Mouse (Mus musculus): ENCODE data around the gene Rab11fip5. TPM values are rescaled to one million over a fixed set of nuclear protein-coding genes. Genes with fewer than 3 reads are reported as not detected.
A peak's percentile ranks its signal among the peaks of the same experiment; 100 is the strongest.

Gene Rab11fip5
- polyA plus RNA-seq, 1 experiment from 2014 or later, result 9.0 TPM

GRCm38 (mm10) chr6:85382791-85383190, 8.4 kb upstream of the Rab11fip5 start:
- Histone ChIP-seq H3K4me1 (peaks cover 25% of the 10 kb centered on the region), H3K27me3 (ENCODE audit: insufficient read depth, poor library complexity, severe bottlenecking) (peaks cover 26% of the 10 kb centered on the region), H3K36me3 (no peaks in the 10 kb centered on the region), H3K9me3 (no peaks in the 10 kb centered on the region), H3K4me3 (no peak overlapping the region), H3K27ac (no peak overlapping the region)
- WGBS, result 70% methylated on average over 2 of the region's 2 CpGs
- no peak for DNase-seq (ENCODE audit: low spot score)

GRCm38 (mm10) chr6:85381648-85382020, 7.2 kb upstream of the Rab11fip5 start:
- 67% methylated on average over 10 of the region's 10 CpGs for WGBS
- no peak for DNase-seq (ENCODE audit: low spot score)
- no peaks in the 10 kb centered on the region for H3K36me3 ChIP-seq

GRCm38 (mm10) chr6:85380901-85381647, 6.6 kb upstream of the Rab11fip5 start:
- H3K36me3 ChIP-seq, result no peaks in the 10 kb centered on the region
- H3K4me3 ChIP-seq, result peak overlapping the region; percentile 45
- H3K9me3 ChIP-seq, result no peaks in the 10 kb centered on the region
- H3K27me3 ChIP-seq (ENCODE audit: insufficient read depth, poor library complexity, severe bottlenecking), result peaks cover 15% of the 10 kb centered on the region
- no peak for DNase-seq (ENCODE audit: low spot score)
- H3K4me1 ChIP-seq, result peaks cover 21% of the 10 kb centered on the region
- WGBS, result 13% methylated on average over 17 of the region's 17 CpGs
- peak overlapping the region; percentile 73 for H3K27ac ChIP-seq

More at GRCm38 (mm10) chr6:85381648-85382020, 7.2 kb upstream of the Rab11fip5 start:
- Histone ChIP-seq H3K9me3 (no peaks in the 10 kb centered on the region), H3K4me1 (peaks cover 25% of the 10 kb centered on the region), H3K4me3 (no peak overlapping the region), H3K27me3 (ENCODE audit: insufficient read depth, poor library complexity, severe bottlenecking) (peaks cover 20% of the 10 kb centered on the region), H3K27ac (no peak overlapping the region)

GRCm38 (mm10) chr6:85380201-85380900, 5.9 kb upstream of the Rab11fip5 start:
- Histone ChIP-seq H3K4me3 (peak overlapping the region; percentile 45), H3K4me1 (peaks cover 21% of the 10 kb centered on the region), H3K9me3 (no peaks in the 10 kb centered on the region), H3K27me3 (ENCODE audit: insufficient read depth, poor library complexity, severe bottlenecking) (peaks cover 8% of the 10 kb centered on the region), H3K36me3 (no peaks in the 10 kb centered on the region), H3K27ac (peak overlapping the region; percentile 73)
- 25% methylated on average over 10 of the region's 10 CpGs for WGBS
- peak; percentile 88 for DNase-seq (ENCODE audit: low spot score)

GRCm38 (mm10) chr6:85378629-85379028, 4.2 kb upstream of the Rab11fip5 start:
- Histone ChIP-seq H3K36me3 (no peaks in the 10 kb centered on the region), H3K4me1 (peaks cover 33% of the 10 kb centered on the region), H3K4me3 (no peak overlapping the region), H3K27ac (no peak overlapping the region), H3K9me3 (no peaks in the 10 kb centered on the region), H3K27me3 (ENCODE audit: insufficient read depth, poor library complexity, severe bottlenecking) (peaks cover 11% of the 10 kb centered on the region)
- DNase-seq (ENCODE audit: low spot score), result no peak
- 42% methylated on average over 8 of the region's 8 CpGs for WGBS

GRCm38 (mm10) chr6:85377876-85378275, 3.4 kb upstream of the Rab11fip5 start:
- WGBS, result 47% methylated on average over 5 of the region's 5 CpGs
- H3K27me3 ChIP-seq (ENCODE audit: insufficient read depth, poor library complexity, severe bottlenecking), result peaks cover 17% of the 10 kb centered on the region
- DNase-seq (ENCODE audit: low spot score), result no peak
- H3K9me3 ChIP-seq, result no peaks in the 10 kb centered on the region
- peaks cover 35% of the 10 kb centered on the region for H3K4me1 ChIP-seq
- no peak overlapping the region for H3K4me3 ChIP-seq
- no peak overlapping the region for H3K27ac ChIP-seq
- H3K36me3 ChIP-seq, result no peaks in the 10 kb centered on the region

- no peak for DNase-seq (ENCODE audit: low spot score)
- H3K27me3 ChIP-seq (ENCODE audit: insufficient read depth, poor library complexity, severe bottlenecking), result peaks cover 24% of the 10 kb centered on the region
- H3K9me3 ChIP-seq, result no peaks in the 10 kb centered on the region
- H3K4me3 ChIP-seq, result no peak overlapping the region
- peaks cover 37% of the 10 kb centered on the region for H3K4me1 ChIP-seq
- 44% methylated on average over 4 of the region's 4 CpGs for WGBS
- H3K27ac ChIP-seq, result no peak overlapping the region
- no peaks in the 10 kb centered on the region for H3K36me3 ChIP-seq
Observed at GRCm38 (mm10) chr6:85377066-85377734, 2.8 kb upstream of the Rab11fip5 start.

- peak; percentile 97 for DNase-seq (ENCODE audit: low spot score)
- H3K27ac ChIP-seq, result peak overlapping the region; percentile 80
- H3K36me3 ChIP-seq, result no peaks in the 10 kb centered on the region; the same call in 1 of the 2 replicates
- WGBS, result 0% methylated on average over 19 of the region's 19 CpGs
- H3K4me1 ChIP-seq, result peaks cover 41% of the 10 kb centered on the region
- H3K9me3 ChIP-seq, result no peaks in the 10 kb centered on the region
- H3K4me3 ChIP-seq, result peak overlapping the region; percentile 70
- H3K27me3 ChIP-seq (ENCODE audit: insufficient read depth, poor library complexity, severe bottlenecking), result peaks cover 28% of the 10 kb centered on the region
Observed at GRCm38 (mm10) chr6:85374734-85375114, 290 bp upstream of the Rab11fip5 start.

- peak overlapping the region; percentile 70 for H3K4me3 ChIP-seq
- no peaks in the 10 kb centered on the region; the same call in 1 of the 2 replicates for H3K36me3 ChIP-seq
- no peak for DNase-seq (ENCODE audit: low spot score)
- H3K9me3 ChIP-seq, result no peaks in the 10 kb centered on the region
- H3K27me3 ChIP-seq (ENCODE audit: insufficient read depth, poor library complexity, severe bottlenecking), result peaks cover 28% of the 10 kb centered on the region
- peak overlapping the region; percentile 80; the same call in 1 of the 2 replicates for H3K27ac ChIP-seq
- H3K4me1 ChIP-seq, result peaks cover 50% of the 10 kb centered on the region
- 81% methylated on average over 10 of the region's 10 CpGs for WGBS
Observed at GRCm38 (mm10) chr6:85373066-85373860, 1.2 kb downstream of the Rab11fip5 start.

- WGBS, result 67% methylated on average over 2 of the region's 2 CpGs
- H3K27ac ChIP-seq, result peak overlapping the region; percentile 49; the same call in 1 of the 2 replicates
- H3K4me3 ChIP-seq, result peak overlapping the region; percentile 70; the same call in 1 of the 2 replicates
- H3K36me3 ChIP-seq, result no peaks in the 10 kb centered on the region; the same call in 1 of the 2 replicates
- H3K9me3 ChIP-seq, result no peaks in the 10 kb centered on the region
- peaks cover 51% of the 10 kb centered on the region for H3K4me1 ChIP-seq
- H3K27me3 ChIP-seq (ENCODE audit: insufficient read depth, poor library complexity, severe bottlenecking), result peaks cover 28% of the 10 kb centered on the region
- DNase-seq (ENCODE audit: low spot score), result no peak
Observed at GRCm38 (mm10) chr6:85372496-85372895, 1.9 kb downstream of the Rab11fip5 start.

- H3K27me3 ChIP-seq (ENCODE audit: insufficient read depth, poor library complexity, severe bottlenecking), result peaks cover 28% of the 10 kb centered on the region
- peaks cover 57% of the 10 kb centered on the region for H3K4me1 ChIP-seq
- WGBS, result 77% methylated on average over 6 of the region's 6 CpGs
Observed at GRCm38 (mm10) chr6:85371859-85372405, 2.5 kb downstream of the Rab11fip5 start.

More at GRCm38 (mm10) chr6:85371859-85372405, 2.5 kb downstream of the Rab11fip5 start:
- peak overlapping the region; percentile 70 for H3K4me3 ChIP-seq
- H3K36me3 ChIP-seq, result no peaks in the 10 kb centered on the region; the same call in 1 of the 2 replicates
- DNase-seq (ENCODE audit: low spot score), result no peak
- peak overlapping the region; percentile 49; the same call in 1 of the 2 replicates for H3K27ac ChIP-seq
- H3K9me3 ChIP-seq, result no peaks in the 10 kb centered on the region

Data from heart, embryonic 10.5 days (tissue).